Mouse (Mus musculus): ENCODE results near the gene Efna4.

The Efna4 gene

DNA sequence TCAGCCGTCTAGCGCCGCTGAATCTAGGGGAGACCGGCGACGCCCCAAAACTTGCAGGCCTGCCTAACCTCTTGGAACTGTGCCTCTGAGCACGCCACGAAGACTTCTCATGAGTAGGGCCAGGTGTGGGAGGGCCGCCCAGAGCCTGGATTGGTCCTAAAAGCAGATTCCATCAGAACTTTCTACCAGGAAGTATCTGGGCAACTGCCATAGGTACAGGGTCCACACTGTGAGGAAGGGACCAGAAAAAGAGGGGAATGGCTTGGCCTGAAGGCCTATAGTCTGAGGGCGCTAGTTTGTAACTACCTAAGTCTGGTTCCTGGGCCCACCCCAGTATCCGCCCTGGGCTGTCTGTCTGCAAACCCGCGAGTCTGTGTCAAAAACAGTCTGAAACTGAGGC, 6.3 kb downstream of the Efna4 start:
- DNase-seq (ENCODE audit: low read depth in 2 of 2, low spot score in 2 of 2): no peak

DNA sequence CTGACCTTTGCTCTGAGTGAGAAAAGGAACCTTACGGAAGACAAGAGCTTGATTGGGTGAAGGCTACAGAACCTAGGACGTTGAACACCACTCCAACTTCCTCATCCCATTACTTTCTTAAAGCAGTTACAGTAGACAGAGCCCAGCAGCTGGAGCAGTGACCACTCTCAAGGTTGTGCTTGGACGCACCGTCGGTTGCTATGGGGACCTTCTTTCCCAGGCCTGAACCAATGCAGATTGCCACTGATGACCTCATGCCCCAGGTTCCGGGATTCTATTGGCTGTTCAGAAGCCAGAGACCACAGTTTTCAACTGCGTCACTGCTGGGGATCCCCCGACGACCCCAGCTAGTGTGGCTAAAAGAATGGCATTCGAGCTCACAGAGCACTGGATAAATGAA, 6.9 kb downstream of the Efna4 start:
- no peak for DNase-seq (ENCODE audit: low read depth in 2 of 2, low spot score in 2 of 2)

DNA sequence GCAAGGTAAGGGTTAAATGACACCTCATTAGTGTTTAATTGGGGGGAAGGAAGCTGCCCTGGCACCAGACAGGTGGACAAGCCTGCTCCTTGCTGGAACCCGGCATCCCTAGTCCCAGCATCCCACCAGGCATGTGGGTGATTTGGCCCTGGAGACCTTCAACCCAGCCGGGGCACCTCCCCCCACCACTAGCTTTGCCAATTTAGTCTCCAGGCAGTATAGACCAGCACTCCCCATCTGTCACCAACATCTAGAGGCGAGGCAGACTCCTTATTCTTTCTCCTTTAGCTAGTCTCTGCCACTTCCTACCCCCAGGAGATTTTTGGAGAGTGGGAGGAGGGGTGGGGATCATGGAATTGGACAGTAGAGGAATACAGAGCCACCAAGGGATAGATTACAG, 7.5 kb downstream of the Efna4 start:
- no peak for DNase-seq (ENCODE audit: low read depth in 2 of 2, low spot score in 2 of 2)

DNA sequence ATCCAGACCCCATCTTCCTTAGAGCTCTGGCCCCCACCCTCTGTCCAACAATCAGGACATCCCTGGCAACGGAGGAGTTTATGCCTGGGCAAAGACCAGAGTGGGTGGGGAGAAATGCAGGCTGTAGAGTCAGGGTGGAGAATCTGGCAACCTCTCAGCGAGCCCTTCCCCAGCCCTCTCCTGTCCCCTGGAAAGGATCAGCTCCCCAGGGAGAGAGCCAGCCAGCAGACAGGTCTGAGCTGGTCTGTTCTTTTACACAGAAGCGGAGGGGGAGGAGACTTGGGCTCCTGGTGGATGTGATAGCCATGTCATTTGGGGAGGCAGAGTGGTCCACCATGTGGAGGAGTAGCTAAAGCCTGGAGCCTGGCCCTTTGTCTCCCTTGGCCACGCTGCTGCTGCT, 9.2 kb downstream of the Efna4 start:
- DNase-seq (ENCODE audit: low read depth in 2 of 2, low spot score in 2 of 2): no peak

DNA sequence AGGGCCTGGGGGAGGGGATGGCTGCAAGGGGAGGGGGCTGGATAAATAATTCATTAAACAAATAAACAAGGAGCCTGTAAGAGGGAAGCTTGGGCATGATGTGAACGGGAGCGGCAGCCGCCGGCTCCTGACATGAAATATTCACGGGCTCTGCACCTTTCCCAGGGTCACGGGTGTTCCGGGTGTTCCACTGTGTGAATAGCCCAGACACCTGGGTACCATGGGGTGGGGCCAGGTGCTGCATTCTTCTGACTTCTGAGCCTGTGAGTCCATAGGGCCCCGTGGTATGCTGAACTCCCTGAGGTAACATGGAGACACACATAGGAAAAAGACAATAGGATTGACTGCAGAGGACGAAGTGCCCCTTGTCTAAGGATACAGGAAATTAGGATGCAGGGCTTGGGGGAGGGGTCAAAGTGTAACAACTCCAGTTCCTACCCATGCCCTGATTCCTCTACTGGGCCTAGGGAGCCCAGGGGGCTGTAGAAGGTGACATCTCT, 10.4 kb downstream of the Efna4 start:
- no peak for DNase-seq (ENCODE audit: low read depth in 2 of 2, low spot score in 2 of 2)

DNA sequence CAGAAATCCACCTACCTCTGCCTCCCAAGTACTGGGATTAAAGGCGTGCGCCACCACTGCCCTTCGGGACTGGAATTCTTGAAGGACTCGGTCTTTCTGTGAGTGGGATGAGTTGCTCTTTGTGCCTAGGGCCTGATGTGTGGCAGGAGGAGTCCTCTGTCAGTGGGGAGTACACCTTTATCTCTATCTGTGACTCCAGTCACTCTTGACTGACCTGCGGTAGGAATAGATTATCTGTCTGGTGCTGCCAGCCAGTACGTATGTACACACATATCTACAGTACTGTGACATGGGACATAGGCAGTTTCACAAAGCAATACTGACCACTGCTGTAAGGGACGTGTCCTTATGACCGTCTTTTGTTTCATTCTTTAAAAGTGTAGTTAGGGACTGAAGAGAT, 11.9 kb downstream of the Efna4 start:
- DNase-seq (ENCODE audit: low read depth in 2 of 2, low spot score in 2 of 2): no peak

DNA sequence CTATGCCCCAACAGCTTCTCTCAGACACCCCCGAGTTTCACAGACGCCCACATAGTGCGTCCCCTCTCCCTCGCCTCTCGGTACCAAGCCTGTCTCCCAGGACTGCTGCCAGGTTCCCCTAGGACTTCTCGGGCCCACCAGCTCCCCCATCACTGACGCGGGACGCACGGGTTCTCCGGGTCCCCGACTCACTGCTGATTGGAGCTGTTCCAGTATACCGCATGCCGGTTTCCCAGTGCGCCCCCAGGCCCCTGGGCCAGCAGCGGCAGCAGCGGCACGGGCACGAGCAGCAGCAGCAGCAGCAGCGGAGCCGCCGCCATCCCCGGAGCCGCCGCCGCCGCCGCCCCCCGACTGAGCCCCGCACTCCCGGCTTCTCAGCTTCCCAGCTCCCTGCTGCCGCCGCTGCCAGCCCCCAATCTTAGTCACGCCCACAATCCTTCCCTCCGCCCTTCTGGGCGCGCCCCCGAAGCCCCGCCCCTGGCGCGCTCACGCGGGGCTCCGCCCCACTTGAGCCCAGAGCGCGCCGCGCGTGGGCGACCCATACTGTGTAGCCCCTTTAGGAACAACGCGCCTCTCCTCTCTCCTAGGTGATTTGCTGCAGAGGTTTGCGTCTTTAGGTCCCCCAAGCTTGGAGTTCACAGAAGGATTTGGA, 15.2 kb downstream of the Efna4 start, which contains the start of gene Efna3:
Gene Efna3, minus strand, starts transcription at position 452 of the 652 bp plus-strand sequence.
- no peak for DNase-seq (ENCODE audit: low read depth in 2 of 2, low spot score in 2 of 2)

DNA sequence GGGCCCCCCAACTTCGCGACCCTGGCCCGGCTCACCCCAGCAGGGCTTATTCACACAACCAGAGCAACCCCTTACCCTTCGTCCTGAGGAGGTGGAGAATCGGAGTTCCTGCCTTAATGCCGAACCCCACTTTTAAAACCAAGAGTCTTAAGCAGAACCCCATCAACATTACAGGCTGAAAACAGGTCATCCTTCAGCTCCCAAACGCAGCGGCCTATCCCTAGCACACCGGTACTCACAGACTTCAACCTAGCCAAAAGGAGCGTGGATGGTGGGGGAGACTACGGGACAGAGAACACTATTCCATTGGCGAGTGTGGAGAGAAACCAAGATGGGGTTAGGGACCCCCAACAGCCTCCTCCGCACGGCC, 15.7 kb downstream of the Efna4 start:
- DNase-seq (ENCODE audit: low read depth in 2 of 2, low spot score in 2 of 2): no peak

DNA sequence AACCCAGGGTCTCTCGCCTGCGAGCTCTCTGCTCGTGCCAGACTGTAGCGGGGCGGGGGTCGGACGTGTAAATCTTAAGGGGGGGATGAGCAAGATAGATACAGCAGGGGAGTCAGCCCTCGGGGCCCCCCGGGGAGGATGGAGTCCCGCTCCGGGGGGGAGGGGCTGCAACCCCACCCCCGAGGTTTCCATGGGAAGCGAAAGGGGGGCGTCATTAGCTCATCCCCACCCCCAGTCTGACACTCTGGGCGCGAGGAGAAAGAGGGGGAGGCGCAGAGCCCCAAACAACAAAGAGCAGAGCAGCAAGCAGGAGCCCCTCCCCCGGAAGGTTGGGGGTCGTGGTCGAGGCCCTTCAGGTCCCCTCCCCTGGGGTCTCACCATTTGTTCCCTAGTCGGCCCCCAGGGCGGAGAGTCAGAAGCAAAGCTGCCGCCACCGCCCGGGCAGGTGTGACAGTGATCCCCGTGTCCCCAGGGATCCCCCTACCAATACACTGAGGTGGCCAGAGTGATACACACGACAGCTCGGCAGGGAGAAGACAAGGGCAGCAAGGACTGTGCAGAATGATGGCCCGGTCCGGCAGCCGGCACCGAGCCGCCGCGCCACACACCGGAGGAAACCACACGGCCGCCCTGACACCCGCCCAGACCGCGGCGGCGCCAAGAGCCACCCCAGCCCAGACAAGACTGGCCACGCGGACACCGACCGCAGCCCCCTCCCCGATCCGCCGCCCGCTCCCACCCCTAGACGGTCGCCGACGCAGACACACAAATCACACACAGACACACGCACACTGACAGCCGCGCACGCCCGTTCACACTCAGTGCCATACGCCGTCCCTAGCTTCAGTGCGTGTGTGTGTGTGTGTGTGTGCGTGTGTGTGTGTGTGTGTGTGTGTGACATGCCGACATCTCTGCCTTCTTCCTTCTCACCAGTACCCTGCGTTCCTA, 16.4 kb downstream of the Efna4 start:
- DNase-seq (ENCODE audit: low read depth in 2 of 2, low spot score in 2 of 2): peak in 1 of 2 experiments; percentile 44

DNA sequence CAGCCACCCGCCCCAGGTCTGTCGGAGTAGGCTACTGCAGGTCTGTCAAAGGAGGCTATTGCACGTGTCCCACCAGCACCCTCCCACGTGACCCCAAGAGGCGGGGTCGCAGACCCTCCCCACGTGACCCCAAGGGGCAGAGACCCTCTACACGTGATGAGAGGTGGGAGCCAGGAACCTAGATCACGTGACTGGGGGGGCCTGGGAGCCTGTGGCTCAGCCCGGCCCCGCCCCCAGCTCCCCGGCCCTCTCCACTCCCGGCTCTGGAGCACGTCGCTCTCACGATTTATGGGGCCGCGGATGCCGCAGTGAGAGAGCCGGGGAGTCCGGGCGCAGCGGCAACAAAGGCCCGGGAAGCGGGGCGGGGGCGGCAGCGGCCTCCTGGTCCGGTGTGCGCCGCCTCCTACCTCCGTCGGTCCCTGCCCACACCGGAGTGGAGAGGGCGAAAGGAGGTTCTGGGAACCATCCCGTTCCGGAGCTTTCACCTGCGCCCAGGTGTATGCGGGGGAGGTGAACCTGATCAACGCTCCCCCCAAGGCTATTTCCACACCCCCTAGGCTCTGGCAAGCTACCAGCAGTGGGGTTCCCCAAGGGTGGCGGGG, 17.1 kb downstream of the Efna4 start:
- no peak for DNase-seq (ENCODE audit: low read depth in 2 of 2, low spot score in 2 of 2)

DNA sequence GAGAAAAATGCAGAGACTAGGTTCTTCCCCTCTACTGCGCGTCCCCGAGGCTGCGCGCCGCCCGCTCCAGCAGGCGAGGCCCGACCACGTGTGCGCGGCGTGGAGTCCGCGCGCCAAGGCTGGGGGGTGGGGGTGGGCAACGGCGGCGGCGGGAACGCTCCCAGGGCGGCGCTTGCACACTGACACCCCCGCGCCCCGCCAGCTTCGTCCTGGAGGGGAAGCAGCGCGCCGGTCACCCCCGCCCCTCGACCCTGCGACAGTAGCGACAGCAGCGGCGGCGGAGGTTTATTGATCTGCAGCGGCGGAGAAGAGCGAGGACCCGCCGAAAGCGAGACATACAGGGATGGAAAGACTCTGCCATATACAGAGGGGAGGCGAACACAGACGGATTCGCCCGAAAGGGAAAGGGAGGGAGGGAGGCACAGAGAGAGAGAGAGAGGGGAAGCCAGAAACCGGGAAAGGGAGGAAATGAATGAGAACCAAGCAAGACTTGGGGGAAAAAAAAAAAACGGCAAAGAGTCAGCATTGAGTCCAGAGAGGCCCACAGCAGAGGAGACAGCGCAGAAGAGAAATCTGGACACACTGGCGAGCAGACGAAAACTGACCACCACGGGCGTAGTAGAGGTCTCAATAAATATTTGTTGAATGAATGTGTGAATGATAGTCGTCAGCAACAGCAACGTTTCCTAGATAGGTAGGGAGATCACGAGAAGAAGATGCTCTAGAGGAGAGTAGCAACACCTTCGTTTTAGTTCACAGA, 18.1 kb downstream of the Efna4 start:
- DNase-seq (ENCODE audit: low read depth in 2 of 2, low spot score in 2 of 2): no peak

DNA sequence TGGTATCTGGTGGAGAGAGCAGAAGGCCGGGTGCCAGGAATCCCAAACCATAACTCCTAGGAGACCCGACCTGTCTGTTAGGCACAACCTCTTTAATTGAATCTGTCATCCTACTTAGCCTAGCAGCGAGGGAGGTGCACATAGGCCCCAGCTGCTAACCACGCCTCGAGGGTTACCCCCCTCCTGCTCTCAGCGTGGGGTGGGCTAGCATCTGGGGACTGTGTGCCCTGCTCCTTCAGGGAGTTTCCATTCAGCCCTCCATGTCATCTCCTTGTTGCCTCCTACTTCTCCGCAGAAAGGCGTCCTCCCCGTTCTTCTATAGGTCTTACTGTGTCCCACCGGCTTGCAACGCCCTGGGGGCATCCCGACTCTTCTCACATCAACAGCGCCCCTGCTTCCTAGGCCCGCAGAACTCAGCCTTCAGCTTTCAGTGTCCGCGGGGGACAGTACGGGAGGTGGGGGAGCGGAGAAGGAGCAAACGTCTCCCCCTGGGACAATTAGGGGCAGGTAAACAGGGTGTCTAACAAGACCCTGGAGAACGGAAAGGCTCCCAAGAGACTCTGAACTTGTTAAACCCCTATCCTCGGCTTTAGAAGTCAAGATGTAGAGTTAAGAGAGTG, 18.7 kb downstream of the Efna4 start:
- DNase-seq (ENCODE audit: low read depth in 2 of 2, low spot score in 2 of 2): no peak

DNA sequence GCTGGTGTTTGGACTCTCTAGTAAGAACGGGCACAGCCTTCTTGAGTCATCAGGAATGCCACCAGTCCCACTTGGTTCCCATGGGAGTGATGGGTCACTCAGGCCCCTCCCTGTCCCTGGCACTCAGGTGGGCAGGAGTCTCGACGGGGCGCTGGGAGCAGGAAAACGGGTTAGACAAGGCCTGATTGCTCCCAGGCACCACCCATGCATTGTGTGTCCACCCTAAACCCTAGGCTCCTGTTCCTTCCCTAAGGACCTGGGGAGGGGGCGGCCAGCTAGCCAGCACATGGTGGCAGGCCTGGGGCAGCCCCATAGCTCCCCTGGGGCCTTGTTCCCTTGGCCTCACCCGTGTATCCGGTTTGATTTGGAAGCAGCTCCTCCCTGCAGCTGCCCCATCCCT, 19.5 kb downstream of the Efna4 start:
- no peak for DNase-seq (ENCODE audit: low read depth in 2 of 2, low spot score in 2 of 2)

DNA sequence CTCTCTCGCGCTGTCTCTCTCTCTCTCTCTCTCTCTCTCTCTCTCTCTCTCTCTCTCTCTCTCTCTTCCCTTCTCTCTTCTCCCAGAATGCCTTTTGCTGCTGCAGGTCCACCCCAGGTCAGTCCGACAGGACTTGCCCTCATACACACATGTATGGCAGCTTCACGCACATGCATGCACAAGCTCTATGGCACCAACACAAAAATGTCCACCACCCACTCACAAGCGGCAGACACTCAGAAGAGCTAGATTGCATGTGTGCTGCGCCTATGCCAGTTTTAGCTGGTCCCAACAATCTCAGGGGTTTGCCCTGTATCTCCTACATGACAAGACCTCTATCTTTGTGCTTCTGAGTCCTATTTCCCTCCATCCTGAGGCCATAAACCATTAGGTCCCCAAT, 20.6 kb downstream of the Efna4 start:
- no peak for DNase-seq (ENCODE audit: low read depth in 2 of 2, low spot score in 2 of 2)

DNA sequence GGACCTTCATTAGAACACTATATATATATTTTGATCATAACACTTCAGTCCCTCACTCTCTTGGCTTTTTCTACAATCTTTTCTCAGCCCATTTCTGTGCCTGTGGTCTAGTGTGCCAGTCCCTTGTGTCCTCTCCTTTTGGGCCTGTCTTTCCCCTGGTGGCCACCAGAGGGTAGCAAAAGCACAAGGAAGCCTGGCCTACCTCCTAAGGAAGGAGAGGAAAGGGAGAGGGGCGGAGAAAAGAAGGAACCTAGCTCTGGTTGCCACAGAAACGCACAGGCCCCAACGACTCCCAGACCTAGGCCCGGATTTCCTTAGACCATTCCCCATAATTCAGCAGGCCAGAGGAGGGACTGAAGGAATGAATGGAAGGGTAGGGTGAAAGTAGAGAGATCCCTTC, 21.0 kb downstream of the Efna4 start:
- peak in 1 of 2 experiments; percentile 62 for DNase-seq (ENCODE audit: low read depth in 2 of 2, low spot score in 2 of 2)

DNA sequence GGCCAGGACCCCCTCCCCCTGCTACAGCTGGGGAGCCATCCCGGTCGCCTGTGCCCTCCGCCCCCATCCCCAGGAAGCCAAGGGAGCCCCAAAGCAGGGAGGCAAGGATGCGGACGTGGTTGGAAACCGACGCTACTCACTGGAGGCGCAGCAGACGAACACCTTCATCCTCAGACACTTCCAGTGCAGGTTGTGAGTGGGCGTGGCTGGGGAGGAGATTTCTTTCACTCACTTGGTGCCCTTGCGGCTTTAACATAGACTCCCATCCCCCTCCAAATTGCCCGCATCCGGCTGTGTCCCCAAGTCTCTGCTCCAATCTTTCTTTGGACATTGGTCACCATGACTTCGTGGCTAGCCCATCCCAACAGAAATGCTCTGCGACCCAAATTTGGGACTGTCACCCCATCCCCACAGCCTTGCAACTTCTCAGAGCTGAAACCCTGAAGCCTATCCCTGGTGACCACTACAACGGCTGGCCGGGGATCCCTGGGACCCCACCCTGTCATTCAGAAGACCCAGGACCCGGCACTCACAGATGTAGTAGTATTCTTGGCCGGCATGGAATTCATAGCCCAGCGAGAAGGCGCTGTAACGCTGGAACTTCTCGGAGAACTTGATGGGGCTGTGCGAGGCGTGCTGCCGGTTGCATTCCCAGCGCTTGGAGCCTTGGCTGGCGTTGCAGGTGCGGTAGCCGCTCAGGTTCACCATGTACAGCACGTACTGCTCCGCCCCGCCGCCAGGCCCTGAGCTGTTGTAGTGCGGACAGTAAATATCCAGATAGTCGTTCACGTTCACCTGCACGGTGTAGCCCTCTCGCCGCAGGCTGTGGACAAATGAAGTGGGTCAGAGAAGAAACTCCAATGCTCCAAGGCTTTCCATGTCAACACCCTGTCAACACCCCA, 21.6 kb downstream of the Efna4 start:
- DNase-seq (ENCODE audit: low read depth in 2 of 2, low spot score in 2 of 2): no peak

DNA sequence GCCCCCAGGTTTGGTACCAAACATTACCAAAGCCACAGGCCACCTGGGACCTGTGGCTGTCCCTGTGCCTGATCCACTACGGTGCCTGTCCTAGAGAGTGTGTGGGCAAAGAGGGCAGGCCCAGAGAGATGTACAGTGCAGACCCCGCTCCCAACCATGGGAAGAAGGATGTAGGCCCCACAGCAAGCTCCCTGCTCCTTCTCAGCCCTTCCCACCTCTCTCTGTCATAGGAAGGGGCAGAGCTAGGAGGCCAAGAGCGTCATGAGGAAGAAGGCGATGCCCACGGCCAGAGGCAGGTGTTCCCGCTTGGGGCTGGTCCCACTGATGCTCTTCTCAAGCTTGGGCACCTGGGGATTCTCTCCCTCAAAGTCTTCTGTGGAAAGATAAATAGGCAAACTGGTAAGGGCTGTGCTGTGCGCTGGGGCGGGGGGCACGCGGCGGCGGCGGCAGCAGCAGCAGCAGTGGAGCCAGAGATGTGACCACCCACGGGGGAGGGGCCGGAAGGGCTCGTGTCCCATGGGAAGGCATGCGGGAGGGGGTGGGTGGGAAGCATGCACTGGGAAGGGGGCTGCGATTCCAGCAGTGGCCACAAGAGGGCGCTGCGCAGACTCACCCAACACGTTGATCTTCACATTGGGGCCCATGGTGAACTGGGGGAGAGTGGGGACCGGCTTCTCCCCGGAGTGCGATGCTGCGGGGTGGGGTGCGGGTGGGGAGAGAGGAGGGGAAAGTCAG, 22.5 kb downstream of the Efna4 start:
- DNase-seq (ENCODE audit: low read depth in 2 of 2, low spot score in 2 of 2): peak; percentile 55 to 66

DNA sequence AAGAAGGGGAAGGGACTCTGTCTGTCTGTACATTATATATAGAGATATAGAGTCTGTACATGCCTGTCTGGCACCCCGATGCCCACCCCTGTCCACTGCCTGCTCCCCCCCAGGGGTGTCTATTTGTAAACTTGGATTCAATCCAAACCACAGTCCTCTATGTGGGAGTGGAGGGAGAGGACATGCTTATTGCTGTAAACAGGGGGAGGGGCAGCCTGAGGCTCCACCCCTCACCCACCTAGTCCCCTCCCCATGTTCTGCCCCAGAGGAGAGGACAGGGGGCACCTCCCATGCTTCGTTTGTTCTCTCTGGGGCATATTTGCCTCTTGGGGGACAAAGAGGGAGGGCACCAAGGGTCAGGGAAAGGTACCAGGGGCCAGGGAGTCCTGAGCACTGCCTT, 23.0 kb downstream of the Efna4 start:
- DNase-seq (ENCODE audit: low read depth in 2 of 2, low spot score in 2 of 2): no peak

DNA sequence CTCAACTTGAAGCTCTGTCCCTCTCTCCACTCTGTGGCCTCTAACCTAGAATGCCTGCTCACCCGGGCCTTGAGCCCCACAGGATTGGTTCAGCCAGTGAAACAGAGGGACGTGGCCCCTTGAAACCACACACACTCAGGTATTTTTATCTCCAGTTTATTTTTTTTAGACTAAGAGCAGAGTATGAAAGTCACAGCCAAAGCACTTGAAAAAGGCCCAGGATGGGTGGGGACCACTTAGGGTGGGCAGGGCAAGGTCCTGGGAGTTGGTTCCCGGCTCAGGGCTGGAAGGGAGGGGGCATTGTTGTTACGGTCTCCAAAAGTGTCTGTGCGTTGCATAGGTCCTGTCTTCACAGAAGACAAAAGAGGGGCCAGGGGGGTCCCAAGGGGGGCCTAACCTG, 23.5 kb downstream of the Efna4 start:
- no peak for DNase-seq (ENCODE audit: low read depth in 2 of 2, low spot score in 2 of 2)
